ENCODE assay signal across 9 mouse cellular contexts in genomic region chr2:38504311-38504710, GRCm38 (mm10). TPM values are rescaled to one million over a fixed set of nuclear protein-coding genes. Genes with fewer than 3 reads are reported as not detected.
DNase-seq lines count a peak whose midpoint lies in the region; ATAC-seq and TF ChIP-seq lines count a peak whose summit lies in the region.
"Had no signal": no experiment of that assay in that cellular context is flagged by ENCODE, and none has a peak within 500 bp of the region (broad histone marks: within the 10 kb centered on the region; RNA-seq: fewer than 3 reads in every experiment).

No protein-coding gene starts in this region.

- H3K4me2 ChIP-seq in heart, postnatal 0 days (ENCODE audit: low read depth, low read length): no peak overlapping the region
- no peak overlapping the region for H3K4me2 ChIP-seq in heart, embryonic 12.5 days
- H3K4me2 ChIP-seq in lung, embryonic 14.5 days: no peak overlapping the region

- TF ChIP-seq EP300 in heart, postnatal 0 days (IDR thresholded peaks at IDR 0.05; ENCODE audit: low read depth): no peak

- H3K9ac ChIP-seq in heart, postnatal 0 days (replicated peaks; ENCODE audit: low read depth, low read length): no peak overlapping the region
- H3K9ac ChIP-seq in heart, embryonic 12.5 days: no peak overlapping the region
- no peak overlapping the region for H3K9ac ChIP-seq in lung, embryonic 14.5 days

- peak; percentile 76; the same call in 1 of the 2 replicates for ATAC-seq in heart, postnatal 0 days (ENCODE audit: insufficient read depth, low read depth)
- ATAC-seq in heart, embryonic 12.5 days (ENCODE audit: insufficient number of reproducible peaks, low FRiP score): no peak
- ATAC-seq in lung, embryonic 14.5 days (ENCODE audit: insufficient read depth): no peak

- no peak for DNase-seq in heart, postnatal 0 days (ENCODE audit: low spot score)
- peak; percentile 74 for DNase-seq in lung, embryonic 14.5 days
- DNase-seq in lung, adult 2 months: no peak
- peak; percentile 54 for DNase-seq in Muller cell, postnatal 12 days (ENCODE audit: inconsistent ontology term)
- DNase-seq in brain, adult 2 months (ENCODE audit: low read depth, low spot score): peak; percentile 56
- DNase-seq in layer of hippocampus, adult 8-10 months (ENCODE audit: low spot score in 2 of 2): no peak
- DNase-seq: cerebellum, adult 9-10 months had no signal

- 22% methylated on average over 6 of the region's 6 CpGs for WGBS in heart, postnatal 0 days
- 47% methylated on average over 6 of the region's 6 CpGs for WGBS in heart, embryonic 12.5 days
- 37% methylated on average over 6 of the region's 6 CpGs for WGBS in lung, embryonic 14.5 days
- 38% methylated on average over 6 of the region's 6 CpGs for WGBS in lung, adult 2 months

- TF ChIP-seq POLR2A in lung, adult 2 months (IDR thresholded peaks at IDR 0.05; ENCODE audit: borderline replicate concordance, extremely low read depth, low read depth, low read length): no peak

- H3K9me3 ChIP-seq in heart, postnatal 0 days (replicated peaks; ENCODE audit: control insufficient read depth, low read length): no peaks in the 10 kb centered on the region
- H3K9me3 ChIP-seq in heart, embryonic 12.5 days (replicated peaks): no peaks in the 10 kb centered on the region
- no peaks in the 10 kb centered on the region for H3K9me3 ChIP-seq in lung, embryonic 14.5 days (ENCODE audit: low read depth, low read length)

- H3K27me3 ChIP-seq in heart, postnatal 0 days (ENCODE audit: control insufficient read depth, insufficient read depth, low read length): no peaks in the 10 kb centered on the region
- no peaks in the 10 kb centered on the region; the same call in 1 of the 2 replicates for H3K27me3 ChIP-seq in heart, embryonic 12.5 days (replicated peaks)
- H3K27me3 ChIP-seq in lung, embryonic 14.5 days (ENCODE audit: insufficient read depth, low read length): no peaks in the 10 kb centered on the region

- no peak overlapping the region for H3K27ac ChIP-seq in heart, postnatal 0 days (ENCODE audit: low read depth)
- H3K27ac ChIP-seq in heart, embryonic 12.5 days (ENCODE audit: poor library complexity, severe bottlenecking): no peak overlapping the region
- H3K27ac ChIP-seq in lung, embryonic 14.5 days (ENCODE audit: low read depth): no peak overlapping the region
- H3K27ac ChIP-seq: layer of hippocampus, adult 2 months had no signal

- H3K36me3 ChIP-seq in heart, postnatal 0 days (replicated peaks; ENCODE audit: control insufficient read depth, insufficient read depth, low read length): no peaks in the 10 kb centered on the region
- H3K36me3 ChIP-seq in heart, embryonic 12.5 days: no peaks in the 10 kb centered on the region
- H3K36me3 ChIP-seq in lung, embryonic 14.5 days (ENCODE audit: insufficient read depth): no peaks in the 10 kb centered on the region

- TF ChIP-seq CTCF in heart, postnatal 0 days (IDR thresholded peaks at IDR 0.05; ENCODE audit: low read depth): no peak
- TF ChIP-seq CTCF in lung, embryonic 14.5 days (IDR thresholded peaks at IDR 0.05; ENCODE audit: low read depth): no peak
- no peak for TF ChIP-seq CTCF in lung, adult 2 months (IDR thresholded peaks at IDR 0.05; ENCODE audit: insufficient read depth, low read length)

- 0 out of 2 replicates have a peak, but pooled peaks cover 5% of the 10 kb centered on the region for H3K4me1 ChIP-seq in heart, postnatal 0 days (ENCODE audit: control insufficient read depth, insufficient read depth)
- H3K4me1 ChIP-seq in heart, embryonic 12.5 days (replicated peaks): no peaks in the 10 kb centered on the region
- 0 out of 2 replicates have a peak, but pooled peaks cover 12% of the 10 kb centered on the region for H3K4me1 ChIP-seq in lung, embryonic 14.5 days (ENCODE audit: insufficient read depth)
- H3K4me1 ChIP-seq in lung, adult 2 months (ENCODE audit: control insufficient read depth, insufficient read depth, low read length): no peaks in the 10 kb centered on the region

- no peak overlapping the region for H3K4me3 ChIP-seq in heart, postnatal 0 days (ENCODE audit: low read depth, low read length)
- H3K4me3 ChIP-seq in heart, embryonic 12.5 days: no peak overlapping the region
- no peak overlapping the region for H3K4me3 ChIP-seq in lung, embryonic 14.5 days (ENCODE audit: low read depth, low read length)
- no peak overlapping the region for H3K4me3 ChIP-seq in lung, adult 2 months (replicated peaks; ENCODE audit: extremely low read depth, low read depth, low read length)
- H3K4me3 ChIP-seq: layer of hippocampus, adult 2 months had no signal

RNA-seq across cellular contexts. Expression of gene Nek6, which starts 7.1 kb away (rescaled TPM):
- total RNA-seq in heart, postnatal 0 days (2014; rRNA removed; ENCODE audit: low replicate concordance): 12.3 and 18.1 TPM in 2 replicates
- 25.5 and 26.5 TPM in 2 replicates for polyA plus RNA-seq in heart, postnatal 0 days (2015; fragmentation: Nextera tagmentation; extraction: Ambion mirVana)
- 71.8 and 79.2 TPM in 2 replicates for polyA plus RNA-seq in heart, embryonic 12.5 days (2016; fragmentation: Nextera tagmentation; extraction: Ambion mirVana)
- polyA plus RNA-seq in lung, embryonic 14.5 days (2014; fragmentation: Nextera tagmentation; extraction: Ambion mirVana): 129 and 134 TPM in 2 replicates
- polyA plus RNA-seq in lung, adult 2 months (2012; rRNA removed): 25.8 and 27.6 TPM in 2 replicates
- total RNA-seq in layer of hippocampus, adult 8-10 months (2022): 10 to 100 TPM; 34.1 to 54.9 (median 44.9) TPM

Comparison
In these comparisons a context has a peak if more than half of its experiments do, and no peak if none do; other contexts are left out.
1. DNase-seq: peak in lung, embryonic 14.5 days (single experiment), Muller cell, postnatal 12 days (single experiment) and brain, adult 2 months (single experiment); none in heart, postnatal 0 days (single experiment), lung, adult 2 months (single experiment) and layer of hippocampus, adult 8-10 months (0 of 2).